Mouse (Mus musculus): ENCODE measurements around the gene Cbx7. TPM values are rescaled to one million over a fixed set of nuclear protein-coding genes. Genes with fewer than 3 reads are reported as not detected.
A peak's percentile ranks its signal among the peaks of the same experiment; 100 is the strongest.

The Cbx7 gene
- total and polyA plus RNA-seq, 3 experiments, result 2.9 to 11.1 TPM; not detected in 1

GRCm38 (mm10) chr15:79933670-79934514 is 37.0 kb downstream of the Cbx7 start:
- Histone ChIP-seq H3K9me3 (replicated peaks; ENCODE audit: insufficient read depth, low read length) (no peaks in the 10 kb centered on the region), H3K79me2 (ENCODE audit: control insufficient read depth, insufficient read depth, low read length, poor library complexity) (no peaks in the 10 kb centered on the region), H3K4me3 (ENCODE audit: control insufficient read depth in 1 of 2, insufficient read depth in 1 of 2, low read depth in 2 of 2, low read length in 2 of 2) (peak overlapping the region; percentile 7 to 32; a peak in 3 of 4 replicates), H3K9ac (ENCODE audit: control insufficient read depth, low read depth, low read length, poor library complexity, severe bottlenecking) (peak overlapping the region; percentile 44), H3K36me3 (ENCODE audit: control insufficient read depth in 1 of 2, insufficient read depth in 2 of 2, low read length in 2 of 2) (peaks cover 0 to 2% of the 10 kb centered on the region in 2 experiments; a peak in 1 of 4 replicates), H3K27me3 (ENCODE audit: control insufficient read depth in 1 of 2, insufficient read depth in 2 of 2, low read length in 2 of 2) (no peaks in the 10 kb centered on the region), H3K27ac (ENCODE audit: control insufficient read depth, low read depth, low read length) (peak overlapping the region; percentile 19), H3K4me1 (ENCODE audit: control insufficient read depth in 1 of 2, insufficient read depth in 2 of 2, low read length in 2 of 2) (peaks cover 5 to 13% of the 10 kb centered on the region in 2 experiments)
- TF ChIP-seq ETS1 (IDR thresholded peaks at IDR 0.05; ENCODE audit: low read depth, low read length), result peak; percentile 14; the same call in 1 of the 2 replicates
- no peak for TF ChIP-seq ELF1 (IDR thresholded peaks at IDR 0.05; ENCODE audit: low read depth, low read length)
- TF ChIP-seq ZNF384 (IDR thresholded peaks at IDR 0.05; ENCODE audit: low read depth, low read length), result peak; percentile 86
- no peak for TF ChIP-seq MAFK (IDR thresholded peaks at IDR 0.05; ENCODE audit: borderline replicate concordance, low read depth, low read length)
- TF ChIP-seq SIN3A (IDR thresholded peaks at IDR 0.05; ENCODE audit: low read length), result 0 out of 2 replicates have a peak, but pooled peaks have one; percentile 37
- no peak for TF ChIP-seq SMC3 (IDR thresholded peaks at IDR 0.05; ENCODE audit: low read depth, low read length)
- TF ChIP-seq RAD21 (IDR thresholded peaks at IDR 0.05; ENCODE audit: low read depth, low read length), result no peak
- no peak for TF ChIP-seq USF2 (IDR thresholded peaks at IDR 0.05; ENCODE audit: borderline replicate concordance in 1 of 2, insufficient read depth in 1 of 2, low read depth in 1 of 2, low read length in 2 of 2)
- DNase-seq (ENCODE audit: low read depth, low spot score), result peak; percentile 55

DNA sequence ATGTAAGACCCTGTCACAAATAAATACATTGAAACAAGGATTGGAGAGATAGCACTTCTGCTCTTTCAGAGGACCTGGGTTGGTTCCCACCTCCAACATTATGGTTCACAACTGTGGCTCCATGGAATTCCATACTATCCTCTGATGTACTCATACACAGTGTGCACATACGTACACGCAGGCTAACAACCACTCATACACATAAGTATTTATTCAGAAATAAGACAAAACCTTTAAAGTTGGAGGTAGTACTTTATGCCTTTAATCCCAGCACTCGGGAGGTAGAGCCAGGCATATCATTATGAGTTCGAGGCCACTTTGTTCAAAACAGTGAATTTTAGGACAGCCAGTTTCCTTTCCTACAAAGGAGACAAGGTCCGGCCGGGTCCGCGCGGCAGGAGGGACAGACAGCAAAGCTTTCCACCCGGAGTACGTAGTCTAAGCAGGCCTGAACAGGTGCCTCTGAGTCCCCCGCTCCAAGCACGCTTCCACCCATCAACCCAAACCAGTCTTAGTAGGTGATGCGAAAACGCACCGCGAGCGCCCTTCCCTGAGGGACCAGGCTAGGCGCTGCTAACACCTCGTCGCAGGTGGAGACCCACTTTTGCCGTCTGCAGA is 37.8 kb downstream of the Cbx7 start:
- Histone ChIP-seq H3K4me1 (ENCODE audit: control insufficient read depth in 1 of 2, insufficient read depth in 2 of 2, low read length in 2 of 2) (peaks cover 11 to 20% of the 10 kb centered on the region in 2 experiments), H3K79me2 (ENCODE audit: control insufficient read depth, insufficient read depth, low read length, poor library complexity) (no peaks in the 10 kb centered on the region), H3K4me3 (ENCODE audit: control insufficient read depth in 1 of 2, insufficient read depth in 1 of 2, low read depth in 2 of 2, low read length in 2 of 2) (peak overlapping the region; percentile 65 to 73), H3K9me3 (replicated peaks; ENCODE audit: insufficient read depth, low read length) (no peaks in the 10 kb centered on the region), H3K27me3 (ENCODE audit: control insufficient read depth in 1 of 2, insufficient read depth in 2 of 2, low read length in 2 of 2) (no peaks in the 10 kb centered on the region), H3K27ac (ENCODE audit: control insufficient read depth, low read depth, low read length) (no peak overlapping the region; the same call in 1 of the 2 replicates), H3K9ac (ENCODE audit: control insufficient read depth, low read depth, low read length, poor library complexity, severe bottlenecking) (peak overlapping the region; percentile 44; the same call in 1 of the 2 replicates), H3K36me3 (ENCODE audit: control insufficient read depth in 1 of 2, insufficient read depth in 2 of 2, low read length in 2 of 2) (peaks cover 0 to 6% of the 10 kb centered on the region in 2 experiments; a peak in 2 of 4 replicates)
- TF ChIP-seq MYC (IDR thresholded peaks at IDR 0.05; ENCODE audit: low read depth, low read length) (no peak), NELFE (IDR thresholded peaks at IDR 0.05; ENCODE audit: low read depth, low read length) (no peak), TBP (IDR thresholded peaks at IDR 0.05; ENCODE audit: low read depth, low read length) (no peak), USF2 (IDR thresholded peaks at IDR 0.05; ENCODE audit: borderline replicate concordance in 1 of 2, insufficient read depth in 1 of 2, low read depth in 1 of 2, low read length in 2 of 2) (no peak), SIN3A (IDR thresholded peaks at IDR 0.05; ENCODE audit: low read length) (no peak), MAFK (IDR thresholded peaks at IDR 0.05; ENCODE audit: borderline replicate concordance, low read depth, low read length) (no peak), MEF2A (IDR thresholded peaks at IDR 0.05; ENCODE audit: extremely low read depth, insufficient replicate concordance, low read depth, low read length, poor library complexity, severe bottlenecking) (no peak), GATA1 (IDR thresholded peaks at IDR 0.05; ENCODE audit: low read depth, low read length) (no peak), E2F4 (IDR thresholded peaks at IDR 0.05; ENCODE audit: borderline replicate concordance, low read depth, low read length) (no peak), ELF1 (IDR thresholded peaks at IDR 0.05; ENCODE audit: low read depth, low read length) (no peak), GABPA (IDR thresholded peaks at IDR 0.05; ENCODE audit: low read depth, low read length) (no peak), ETS1 (IDR thresholded peaks at IDR 0.05; ENCODE audit: low read depth, low read length) (no peak), USF1 (IDR thresholded peaks at IDR 0.05; ENCODE audit: low read depth, low read length) (no peak), MYB (IDR thresholded peaks at IDR 0.05; ENCODE audit: low read depth, low read length) (no peak), RAD21 (IDR thresholded peaks at IDR 0.05; ENCODE audit: low read depth, low read length) (no peak), CHD2 (IDR thresholded peaks at IDR 0.05; ENCODE audit: low read length) (no peak), HCFC1 (IDR thresholded peaks at IDR 0.05; ENCODE audit: low read depth, low read length) (no peak), TCF12 (IDR thresholded peaks at IDR 0.05; ENCODE audit: low read depth, low read length) (no peak)
- DNase-seq (ENCODE audit: low read depth, low spot score), result no peak

Data from MEL (cell line).